Mouse (Mus musculus): Measurements from ENCODE around the gene Serpina5.
"Not testable (repeated sequence)": the region's sequence is repeated elsewhere in the genome, so short reads cannot be mapped to it uniquely, and the experiment has no call there.

Serpina5 gene

DNA sequence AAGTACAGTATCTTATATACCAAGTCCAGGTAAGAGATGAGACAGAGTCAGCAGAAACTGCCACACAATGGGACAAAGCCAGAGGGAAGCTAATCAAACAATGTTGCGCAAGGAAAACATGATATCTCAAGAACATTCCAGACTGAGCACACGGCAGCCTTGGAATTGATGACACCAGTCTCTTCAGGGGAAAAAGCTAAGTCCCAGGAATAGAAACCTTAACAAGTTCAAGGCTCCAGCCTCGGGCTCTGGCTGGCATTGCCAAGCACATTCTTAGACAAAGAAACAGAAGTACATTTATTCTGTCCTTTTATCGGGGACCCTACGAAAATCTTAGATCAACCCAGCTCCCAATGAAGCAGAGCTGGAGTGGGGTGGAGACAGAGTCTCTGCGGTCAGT lies at the start of gene Serpina5:
Gene Serpina5, plus strand, starts transcription at position 346 of the 400 bp plus-strand sequence.
- DNase-seq, result no peak

- no peak for DNase-seq
These were observed 46.9 kb upstream of the Serpina5 start for GRCm38 (mm10) chr12:104053995-104054394.

DNA sequence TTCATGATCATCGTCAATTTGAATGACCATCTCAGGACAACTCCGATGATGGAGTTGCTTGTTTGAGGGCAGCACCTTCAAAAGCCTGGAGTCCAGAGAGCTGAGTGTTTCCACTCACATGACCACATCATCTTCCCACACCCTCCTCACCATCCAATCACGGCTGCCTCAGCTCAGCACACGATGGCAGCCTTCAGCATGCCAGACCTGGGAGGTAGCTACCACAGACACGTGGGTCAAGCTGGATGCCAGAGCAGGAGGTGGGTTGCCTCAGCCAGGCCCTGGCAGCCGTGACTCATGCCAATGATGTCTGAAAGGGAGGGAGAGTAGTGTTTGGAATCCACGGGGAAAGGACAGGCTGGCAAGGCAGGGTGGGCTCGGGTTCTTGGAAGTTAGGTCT lies 45.2 kb upstream of the Serpina5 start:
- DNase-seq, result no peak

DNA sequence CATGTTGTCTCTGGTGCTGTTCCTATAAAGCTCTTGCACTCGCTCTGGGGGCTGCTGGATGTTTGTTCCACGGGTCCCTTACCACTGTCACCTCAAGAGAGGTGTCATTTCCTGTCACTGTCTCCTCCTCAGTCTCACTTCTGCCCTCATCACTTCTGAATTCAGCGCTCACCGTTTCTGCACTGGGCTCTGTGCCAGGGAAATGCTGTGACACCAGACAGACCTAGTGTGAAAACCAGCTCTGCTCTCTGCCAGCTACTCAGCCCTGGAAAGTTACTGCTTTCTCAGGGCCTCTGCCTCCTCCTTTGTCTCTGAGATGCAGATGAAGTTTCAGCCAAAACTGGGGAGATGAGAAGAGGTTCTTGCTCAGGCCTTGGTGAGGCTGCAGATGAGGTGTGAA lies 43.9 kb upstream of the Serpina5 start:
- no peak for DNase-seq

GRCm38 (mm10) chr12:104057531-104057930 lies 43.4 kb upstream of the Serpina5 start:
- no peak for DNase-seq

GRCm38 (mm10) chr12:104060126-104060525 lies 40.8 kb upstream of the Serpina5 start:
- no peak for DNase-seq

- DNase-seq, result no peak
These were observed 39.1 kb upstream of the Serpina5 start for GRCm38 (mm10) chr12:104061862-104062261.

GRCm38 (mm10) chr12:104064532-104064931 lies 36.4 kb upstream of the Serpina5 start:
- no peak for DNase-seq

DNA sequence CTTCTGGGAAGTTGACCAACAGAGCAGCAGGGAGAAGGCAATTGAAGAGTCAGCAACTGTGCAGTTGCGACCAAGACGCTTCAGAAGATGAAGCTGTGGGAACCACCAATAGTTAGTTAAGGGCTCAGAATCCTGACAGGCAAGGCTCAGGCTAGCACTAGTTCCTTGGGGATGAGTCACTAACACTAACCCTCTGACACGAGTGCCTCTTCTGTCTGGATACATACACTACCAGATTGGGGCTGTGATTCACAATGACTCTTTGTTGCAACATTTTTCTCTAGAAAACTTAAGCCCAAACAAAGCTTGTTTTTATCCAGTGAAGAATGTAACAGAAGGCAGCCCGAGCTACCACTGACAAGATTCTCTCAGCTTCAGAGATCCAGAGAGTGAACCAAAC lies 35.9 kb upstream of the Serpina5 start:
- no peak for DNase-seq

- peak; percentile 62 to 72 for DNase-seq
These were observed 34.7 kb upstream of the Serpina5 start for GRCm38 (mm10) chr12:104066241-104066640.

- peak; percentile 44 to 49 for DNase-seq
These were observed 33.4 kb upstream of the Serpina5 start for GRCm38 (mm10) chr12:104067549-104067948.

DNA sequence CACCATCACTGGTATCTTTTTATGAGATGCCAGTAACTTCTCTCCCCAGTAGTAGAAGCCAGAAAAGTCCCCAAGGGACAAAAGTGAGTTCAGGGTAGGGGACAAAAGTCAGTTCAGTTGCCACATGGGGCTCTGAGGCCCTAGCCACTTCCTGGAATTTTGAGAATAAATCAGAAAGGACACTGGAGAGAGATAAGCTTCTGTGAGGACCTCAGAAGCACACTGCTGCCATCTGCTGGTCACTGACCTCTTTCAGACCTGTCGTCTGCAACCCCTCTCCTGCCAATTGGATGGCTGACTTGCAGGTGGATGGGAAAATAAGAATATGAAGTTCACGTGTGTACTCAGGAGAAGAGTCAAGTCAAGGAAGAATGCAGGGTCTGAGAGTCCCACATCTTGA lies 31.3 kb upstream of the Serpina5 start:
- DNase-seq, result peak; percentile 83 to 93

DNA sequence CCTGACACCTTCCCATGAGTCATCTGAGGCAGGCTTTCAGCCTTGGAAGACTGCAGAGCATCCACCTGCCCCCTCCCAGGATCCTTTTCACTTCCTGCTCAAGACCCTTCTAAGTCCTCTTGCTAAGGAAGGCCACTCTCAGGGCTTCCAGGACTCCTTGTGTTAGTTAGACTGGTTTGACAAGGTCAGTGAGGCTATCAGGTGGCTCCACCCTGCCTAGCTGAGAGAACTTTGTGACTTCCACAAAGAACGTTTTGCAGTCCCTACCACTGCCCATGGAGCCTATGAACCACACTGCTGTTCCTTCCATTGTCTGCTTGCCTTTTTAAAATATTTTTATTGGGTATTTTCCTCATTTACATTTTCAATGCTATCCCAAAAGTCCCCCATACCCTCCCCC lies 29.2 kb upstream of the Serpina5 start:
- no peak for DNase-seq

DNA sequence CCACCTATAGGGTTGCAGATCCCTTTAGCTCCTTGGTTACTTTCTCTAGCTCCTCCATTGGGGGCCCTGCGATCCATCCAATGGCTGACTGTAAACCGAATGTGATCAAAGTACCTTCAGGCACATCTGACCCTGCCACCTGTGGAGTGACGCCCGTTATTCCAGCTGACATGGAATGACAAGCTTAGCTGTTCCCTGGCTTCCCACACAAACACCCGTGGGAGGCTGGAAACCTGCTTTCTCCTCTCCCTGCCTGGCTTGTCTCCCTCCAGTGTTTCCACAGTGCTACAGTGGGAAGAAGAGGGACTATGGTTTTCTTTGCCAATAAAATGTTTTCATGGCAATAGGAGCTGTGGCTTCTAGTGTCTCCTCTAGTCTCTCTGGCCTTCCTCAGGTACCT lies 28.6 kb upstream of the Serpina5 start:
- DNase-seq, result no peak

- DNase-seq, result peak in 1 of 2 experiments; percentile 8
These were observed 10.8 kb upstream of the Serpina5 start for GRCm38 (mm10) chr12:104090119-104090518.

- DNase-seq, result no peak
These were observed 9.6 kb upstream of the Serpina5 start for GRCm38 (mm10) chr12:104091303-104091702.

- DNase-seq, result no peak
These were observed 4.9 kb downstream of the Serpina5 start for GRCm38 (mm10) chr12:104105847-104106246.

- no peak for DNase-seq
These were observed 6.0 kb downstream of the Serpina5 start for GRCm38 (mm10) chr12:104106919-104107318.

DNA sequence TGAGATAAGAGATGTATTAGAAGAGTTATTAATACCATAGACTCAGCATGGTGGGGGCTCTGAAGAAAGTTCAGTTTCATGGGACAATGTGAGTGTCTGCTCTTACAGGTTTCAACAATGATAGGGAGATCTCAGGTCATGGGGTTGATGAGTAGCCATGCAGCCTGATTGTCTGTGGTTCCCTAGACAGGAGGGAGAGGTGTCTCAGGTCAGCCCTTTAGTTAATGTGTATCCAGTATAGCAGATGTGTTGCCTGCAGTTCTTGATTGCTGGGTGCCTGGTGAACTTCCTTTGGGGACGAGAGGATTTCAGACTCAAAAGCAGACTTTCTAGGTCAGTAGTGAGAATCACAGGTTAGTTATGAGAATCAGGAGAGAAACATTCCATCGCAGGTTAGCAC lies 7.6 kb downstream of the Serpina5 start:
- peak; percentile 28 to 63 for DNase-seq

DNA sequence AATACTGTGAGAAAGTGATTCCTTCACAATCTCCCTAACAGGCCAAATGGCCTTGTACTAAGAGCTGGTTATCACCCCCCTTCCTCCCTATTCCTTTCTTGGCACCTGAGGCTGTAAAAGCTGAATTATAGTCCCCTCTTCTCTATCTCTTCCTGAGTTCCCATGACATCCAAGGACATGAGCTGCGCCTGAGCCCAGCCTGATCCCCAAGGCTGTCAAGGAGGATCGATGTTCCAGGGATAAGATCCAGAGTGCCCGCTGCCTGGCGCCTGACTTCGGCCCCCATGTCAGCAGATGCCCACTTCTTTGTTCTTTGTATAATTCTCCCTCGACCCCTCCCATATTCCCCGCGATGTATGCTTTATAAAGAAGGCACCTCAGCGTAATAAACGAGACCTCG lies 11.4 kb downstream of the Serpina5 start, which contains the start of gene Serpina3a:
Gene Serpina3a, plus strand, starts transcription at position 392 of the 400 bp plus-strand sequence.
- not testable (repeated sequence) for DNase-seq

DNA sequence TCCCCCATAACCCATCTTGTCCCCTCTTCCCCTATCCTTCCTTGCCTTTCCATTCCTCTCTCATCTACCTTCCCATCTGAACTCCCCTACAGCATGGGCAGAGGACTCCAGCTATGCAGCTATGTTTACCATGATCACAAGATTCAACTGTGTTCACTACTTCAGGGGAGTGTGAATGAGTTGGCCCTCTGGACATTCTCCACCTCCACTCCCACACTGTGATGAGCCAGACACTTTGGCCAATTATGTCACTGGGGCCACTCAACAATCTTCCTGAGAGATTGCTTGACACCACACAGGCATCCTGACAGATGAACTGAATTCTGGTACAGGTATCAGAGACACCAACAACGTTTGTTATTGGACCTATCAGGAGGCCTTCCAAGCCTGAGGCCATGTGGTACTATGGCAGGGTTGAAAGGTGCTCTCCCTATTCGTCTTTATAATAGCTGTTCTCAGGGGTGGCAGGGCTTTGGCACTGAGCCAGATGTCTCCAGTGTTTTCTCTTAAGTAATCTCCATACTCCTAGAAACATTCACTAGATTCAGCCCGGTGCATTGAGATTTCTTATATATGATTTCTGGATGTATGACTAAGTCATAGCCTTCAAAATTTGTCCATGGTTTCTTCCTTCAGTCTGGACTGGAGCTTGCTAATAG lies 14.1 kb downstream of the Serpina5 start:
- DNase-seq, result peak; percentile 42 to 53

DNA sequence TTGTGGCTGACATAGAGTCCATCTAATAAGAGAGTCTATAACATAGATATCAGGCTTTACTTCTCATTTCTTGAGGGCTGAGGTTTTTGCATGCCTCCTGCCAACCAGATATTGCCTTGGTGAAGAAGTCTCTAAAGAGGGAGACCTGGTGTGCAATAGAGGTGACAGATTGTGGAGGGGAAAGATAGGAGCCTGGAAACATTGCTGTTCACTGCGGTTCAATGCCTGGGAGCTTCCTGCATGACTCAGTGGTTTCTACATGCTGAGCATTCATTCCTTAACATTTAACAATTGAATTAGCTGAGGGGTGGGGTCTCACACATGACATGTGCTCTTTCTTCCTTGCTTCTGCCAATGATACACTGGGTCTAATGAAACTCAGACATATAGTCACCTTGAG lies 22.2 kb downstream of the Serpina5 start:
- no peak for DNase-seq

DNA sequence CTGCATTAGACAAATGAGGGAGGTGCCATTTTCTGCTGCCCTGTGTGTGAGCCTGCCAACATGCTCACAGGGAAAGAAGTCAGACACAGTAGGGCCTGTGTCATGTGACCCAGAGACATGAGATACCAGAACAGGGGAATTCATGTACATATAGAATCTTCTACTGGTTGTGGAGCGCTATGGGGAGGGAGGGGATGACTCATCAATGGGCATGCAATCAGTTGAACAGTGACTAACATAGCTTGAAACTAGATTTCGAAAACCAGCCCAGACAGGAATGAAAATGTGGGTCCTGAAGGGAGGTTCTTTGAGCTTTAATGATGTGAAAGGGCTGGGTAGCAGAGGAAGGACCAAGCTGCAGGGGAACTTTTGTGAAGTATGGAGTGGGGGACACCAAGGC lies 23.1 kb downstream of the Serpina5 start:
- no peak for DNase-seq

DNA sequence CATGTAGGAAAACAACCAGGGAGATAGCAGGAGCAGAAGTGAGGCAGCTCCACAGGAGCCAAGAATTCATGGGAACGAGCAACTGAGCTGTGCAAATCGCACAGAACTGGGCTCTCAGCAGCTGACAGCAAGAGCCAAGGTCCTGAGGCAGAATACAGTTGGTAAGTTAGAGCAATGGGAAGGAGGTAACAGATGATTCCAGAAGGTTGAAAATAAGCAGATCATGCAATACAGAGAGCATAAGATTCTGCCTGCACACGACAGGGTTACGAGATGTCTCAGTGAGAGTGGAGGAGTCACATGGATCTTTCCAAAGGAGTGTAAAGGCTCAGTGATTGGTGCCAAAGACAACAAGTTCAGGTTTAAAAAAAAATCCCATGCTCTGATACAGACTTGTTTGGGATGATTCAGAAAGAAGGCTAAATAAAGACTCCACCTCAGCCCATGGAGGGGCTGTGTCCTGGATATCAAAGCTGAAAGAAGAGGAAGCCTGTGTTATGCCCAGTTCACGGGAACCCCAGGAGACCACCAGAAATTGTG lies 24.2 kb downstream of the Serpina5 start:
- DNase-seq, result no peak

DNA sequence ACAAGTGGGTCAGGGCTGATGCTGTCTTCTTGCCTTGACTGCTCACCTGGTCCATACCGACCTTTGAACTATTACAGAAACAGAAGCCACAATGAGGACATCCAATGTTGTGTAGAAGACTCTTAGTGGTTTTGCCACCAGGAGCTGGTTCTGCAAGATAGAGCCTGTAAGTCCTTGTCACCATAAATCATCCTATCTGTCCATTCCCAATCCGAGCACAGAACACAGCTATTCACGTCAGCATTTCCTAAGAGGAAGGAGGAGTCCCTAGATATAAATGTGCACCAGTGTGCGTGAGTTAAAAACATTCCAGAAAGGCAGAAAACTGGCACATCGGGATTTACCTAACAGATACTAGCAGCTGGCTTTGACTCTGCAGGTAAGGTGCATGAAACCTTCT lies 26.8 kb downstream of the Serpina5 start, which contains the start of gene Serpina3b:
Gene Serpina3b, plus strand, starts transcription at position 301 of the 400 bp plus-strand sequence.
- no peak for DNase-seq

All from kidney, postnatal 25 days (tissue).